Mouse (Mus musculus) ES-Bruce4 (cell line): ENCODE results near the gene Bcl11b. TPM values are rescaled to one million over a fixed set of nuclear protein-coding genes. Genes with fewer than 3 reads are reported as not detected.

ENCODE experiments used
- H3K27ac ChIP-seq: 2 replicates; pipeline ENCODE4 v1.5.1; 2012; ENCODE audit warnings: low read length, inconsistent platforms; ENCODE audit not compliant: insufficient read depth
- H3K27me3 ChIP-seq: 2 replicates; pipeline ENCODE4 v1.6.1; 2012; ENCODE audit warnings: mild to moderate bottlenecking, low read length, inconsistent platforms; ENCODE audit not compliant: control insufficient read depth, poor library complexity, insufficient read depth, severe bottlenecking
- H3K36me3 ChIP-seq: 2 replicates; pipeline ENCODE4 v1.6.1; 2012; ENCODE audit warnings: inconsistent platforms, mild to moderate bottlenecking, low read length, moderate library complexity; ENCODE audit not compliant: control insufficient read depth, poor library complexity, insufficient read depth, severe bottlenecking
- H3K4me1 ChIP-seq: one replicate; pipeline ENCODE4 v1.8.1; 2011; ENCODE audit warnings: low read length; ENCODE audit not compliant: control insufficient read depth, insufficient read depth
- H3K4me3 ChIP-seq: 2 replicates; pipeline ENCODE4 v1.5.1; 2011; ENCODE audit warnings: low read depth, mild to moderate bottlenecking, low read length
- H3K9ac ChIP-seq: 2 replicates; pipeline ENCODE4 v1.6.1; 2012; ENCODE audit warnings: low read depth, mild to moderate bottlenecking, inconsistent platforms; ENCODE audit not compliant: poor library complexity, severe bottlenecking
- H3K9me3 ChIP-seq: replicated peaks from 2 replicates; pipeline ENCODE4 v1.6.1; 2012; ENCODE audit warnings: mild to moderate bottlenecking, low read length, inconsistent platforms; ENCODE audit not compliant: control insufficient read depth, poor library complexity, insufficient read depth, severe bottlenecking
- CTCF ChIP-seq: IDR thresholded peaks from one replicate; pipeline ENCODE4 v1.8.1; 2011; ENCODE audit warnings: low read depth, low read length
- EP300 ChIP-seq: IDR thresholded peaks from 2 replicates; pipeline ENCODE4 v1.6.1; 2011; ENCODE audit warnings: low read depth, low read length; ENCODE audit not compliant: insufficient read depth
- POLR2A ChIP-seq: IDR thresholded peaks from one replicate; pipeline ENCODE4 v1.8.1; 2011; ENCODE audit warnings: low read length; ENCODE audit not compliant: insufficient read depth
- polyA plus RNA-seq: library from polyadenylated mRNA; stranded (reverse); fragments of >200 nt; gene quantifications from 2 replicates; pipeline ENCODE4 v1.2.4, GENCODE M21; 2011; ENCODE audit warnings: low read depth; ENCODE audit not compliant: missing spikeins, insufficient read depth, insufficient read length

The Bcl11b gene
- polyA plus RNA-seq, 1 experiment = 0.69 TPM

DNA sequence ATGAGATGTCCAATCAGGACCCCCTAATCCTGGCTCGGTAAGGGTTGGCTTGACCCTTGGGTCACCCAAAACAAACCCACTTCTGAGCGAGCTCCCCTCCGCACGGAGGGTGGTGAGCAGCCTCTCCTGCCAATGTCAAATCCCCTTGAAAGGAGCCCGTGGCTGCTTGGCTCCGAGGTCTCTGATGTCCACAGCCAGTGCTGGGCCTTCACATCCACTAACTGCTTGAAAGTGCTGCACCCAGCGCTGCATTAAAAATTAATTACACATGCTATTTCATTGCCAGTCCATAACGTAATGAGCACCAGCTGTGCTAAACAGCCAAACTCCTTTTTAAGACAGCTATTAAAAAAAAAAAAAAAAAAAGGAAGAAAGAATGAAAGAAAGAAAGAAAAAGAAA, 43.5 kb downstream of the Bcl11b start:
- Histone ChIP-seq H3K4me3 (no peak overlapping the region), H3K36me3 (no peaks in the 10 kb centered on the region), H3K27me3 (no peaks in the 10 kb centered on the region), H3K9me3 (no peaks in the 10 kb centered on the region), H3K27ac (no peak overlapping the region), H3K9ac (no peak overlapping the region), H3K4me1 (no peaks in the 10 kb centered on the region)
- TF ChIP-seq POLR2A (no peak), CTCF (no peak), EP300 (no peak)

DNA sequence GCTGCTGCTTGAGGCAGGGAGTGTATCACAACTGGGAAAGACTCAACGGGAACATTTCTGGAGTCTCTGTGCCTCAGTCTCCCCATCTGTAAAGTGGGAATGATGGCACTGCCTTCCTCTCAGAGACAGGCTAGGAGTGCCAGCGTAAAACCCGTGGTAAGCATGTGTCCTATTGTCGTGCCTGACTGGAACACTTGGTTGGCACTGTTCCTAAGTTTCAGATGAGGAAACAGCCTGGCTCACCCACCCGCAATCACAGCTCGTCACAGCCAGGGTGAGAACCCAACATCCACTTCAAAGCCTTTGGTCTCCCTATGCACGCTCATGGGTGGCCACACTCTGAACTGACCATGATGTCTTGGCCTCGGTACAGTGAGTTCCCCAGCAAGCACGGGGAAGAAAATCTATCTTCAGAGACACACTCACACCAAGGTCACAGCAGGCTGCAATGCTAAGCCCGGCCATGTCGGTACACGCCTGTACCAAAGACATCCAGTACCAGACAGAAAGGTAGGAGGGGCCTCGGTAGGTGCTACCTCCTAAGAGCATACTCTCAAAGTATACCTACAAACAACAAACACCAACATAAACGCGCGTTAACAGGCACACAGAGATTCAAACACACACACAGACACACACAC, 50.2 kb downstream of the Bcl11b start:
- no peak overlapping the region for H3K9ac ChIP-seq
- H3K36me3 ChIP-seq = no peaks in the 10 kb centered on the region
- H3K4me3 ChIP-seq = no peak overlapping the region
- no peaks in the 10 kb centered on the region for H3K9me3 ChIP-seq
- H3K27ac ChIP-seq = no peak overlapping the region
- H3K27me3 ChIP-seq = no peaks in the 10 kb centered on the region
- TF ChIP-seq EP300 (no peak), CTCF (no peak), POLR2A (no peak)
- no peaks in the 10 kb centered on the region for H3K4me1 ChIP-seq

DNA sequence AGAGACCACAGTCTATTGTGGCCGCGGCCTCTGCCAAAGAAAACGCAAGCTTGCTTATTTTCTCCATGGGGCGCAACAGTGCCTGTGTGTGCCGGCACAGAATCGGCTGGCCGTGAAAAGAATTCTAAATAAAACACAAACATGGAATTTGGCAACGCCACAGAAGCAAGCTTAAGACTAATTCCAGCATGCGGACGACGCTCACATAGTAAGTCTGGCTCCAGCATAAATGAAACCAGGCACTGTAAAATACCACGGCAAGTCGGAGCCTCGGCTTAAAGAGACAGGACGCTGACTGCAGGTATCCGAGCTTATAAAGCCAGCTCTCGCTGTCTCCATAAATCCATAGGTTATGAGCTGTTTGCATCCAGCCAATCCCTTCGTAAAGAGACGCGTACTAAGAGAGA, 51.1 kb downstream of the Bcl11b start:
- no peaks in the 10 kb centered on the region for H3K27me3 ChIP-seq
- no peak overlapping the region for H3K9ac ChIP-seq
- TF ChIP-seq CTCF = no peak
- TF ChIP-seq EP300 = no peak
- TF ChIP-seq POLR2A = no peak
- H3K9me3 ChIP-seq = no peaks in the 10 kb centered on the region
- no peak overlapping the region for H3K4me3 ChIP-seq
- H3K4me1 ChIP-seq = no peaks in the 10 kb centered on the region
- no peaks in the 10 kb centered on the region for H3K36me3 ChIP-seq
- H3K27ac ChIP-seq = no peak overlapping the region

DNA sequence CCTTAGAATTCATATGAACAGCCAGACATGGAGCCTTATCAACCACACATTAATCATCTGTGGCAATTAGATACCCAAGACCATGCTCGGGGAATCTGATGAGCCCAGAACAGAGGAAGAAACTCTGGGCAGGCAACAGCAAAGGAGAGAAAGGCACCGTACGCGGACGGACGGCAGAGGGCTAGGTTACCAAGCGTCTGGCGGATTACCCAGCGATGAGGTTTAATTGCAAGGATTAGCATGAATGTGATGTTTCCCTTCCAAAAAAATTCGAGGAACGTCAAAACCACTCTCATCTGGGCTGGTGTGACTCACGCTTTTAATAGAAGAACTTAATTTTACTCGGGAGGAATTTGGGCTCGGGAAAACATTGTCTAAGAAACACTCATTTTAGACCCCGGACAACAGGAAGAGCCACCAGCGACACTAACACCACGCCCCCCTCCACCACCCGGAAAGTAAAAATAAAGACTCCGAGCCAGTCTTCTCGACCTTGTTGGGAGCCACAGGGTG, 52.7 kb downstream of the Bcl11b start:
- no peak for TF ChIP-seq EP300
- no peak for TF ChIP-seq POLR2A
- TF ChIP-seq CTCF = no peak
- H3K27me3 ChIP-seq = no peaks in the 10 kb centered on the region
- H3K4me3 ChIP-seq = no peak overlapping the region
- H3K4me1 ChIP-seq = no peaks in the 10 kb centered on the region
- H3K9ac ChIP-seq = no peak overlapping the region
- H3K9me3 ChIP-seq = no peaks in the 10 kb centered on the region
- H3K36me3 ChIP-seq = no peaks in the 10 kb centered on the region
- H3K27ac ChIP-seq = no peak overlapping the region

DNA sequence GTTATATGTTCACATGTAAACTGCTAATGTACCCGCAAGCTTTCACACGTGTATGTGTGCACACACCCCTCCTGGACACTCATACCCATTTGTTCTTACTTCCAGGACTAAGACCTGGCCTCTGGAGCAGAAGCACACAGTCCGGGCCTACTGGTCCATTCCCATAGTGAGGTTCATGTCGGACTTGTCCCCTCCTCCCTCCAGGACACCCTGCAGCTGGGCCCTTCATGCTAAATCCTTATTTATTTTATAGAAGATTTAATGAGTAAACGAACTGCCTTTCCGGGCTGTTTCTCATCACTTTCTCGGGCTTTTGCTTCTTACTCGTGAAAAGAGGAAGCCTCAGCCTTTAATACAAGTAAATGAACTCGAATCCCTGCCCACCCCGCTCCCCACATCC, 54.0 kb downstream of the Bcl11b start:
- no peaks in the 10 kb centered on the region for H3K4me1 ChIP-seq
- no peak for TF ChIP-seq POLR2A
- TF ChIP-seq CTCF = no peak
- TF ChIP-seq EP300 = no peak

DNA sequence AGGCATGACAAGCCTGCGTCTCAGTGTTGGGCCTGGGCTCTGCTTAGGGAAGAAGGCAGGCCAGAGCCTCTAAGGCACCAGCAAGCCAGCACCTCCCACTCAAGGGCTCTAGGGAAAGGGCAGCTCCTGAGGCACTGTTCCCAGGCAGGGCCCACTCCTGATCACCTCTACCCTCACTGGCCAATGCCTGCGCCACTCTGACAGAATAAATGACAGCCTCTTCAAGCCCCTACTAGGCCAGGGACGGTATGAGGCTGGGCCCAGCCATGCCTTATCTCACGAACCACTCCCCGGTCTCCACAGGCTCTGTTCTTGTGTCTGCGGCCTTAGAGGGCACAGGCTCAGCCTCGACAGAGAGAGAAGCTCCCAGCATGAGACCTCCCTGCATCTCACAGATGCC, 61.3 kb downstream of the Bcl11b start:
- TF ChIP-seq POLR2A = no peak
- no peak for TF ChIP-seq EP300
- no peak for TF ChIP-seq CTCF
- H3K9me3 ChIP-seq = no peaks in the 10 kb centered on the region
- no peak overlapping the region for H3K9ac ChIP-seq
- no peaks in the 10 kb centered on the region for H3K4me1 ChIP-seq
- H3K27ac ChIP-seq = no peak overlapping the region
- no peaks in the 10 kb centered on the region for H3K36me3 ChIP-seq
- no peak overlapping the region for H3K4me3 ChIP-seq
- no peaks in the 10 kb centered on the region for H3K27me3 ChIP-seq

More for the DNA sequence above, 54.0 kb downstream of the Bcl11b start:
- Histone ChIP-seq H3K9me3 (no peaks in the 10 kb centered on the region), H3K36me3 (no peaks in the 10 kb centered on the region), H3K4me3 (no peak overlapping the region), H3K9ac (no peak overlapping the region), H3K27me3 (no peaks in the 10 kb centered on the region), H3K27ac (no peak overlapping the region)
